ENCODE assay signal across 8 mouse cellular contexts in the genomic region with DNA sequence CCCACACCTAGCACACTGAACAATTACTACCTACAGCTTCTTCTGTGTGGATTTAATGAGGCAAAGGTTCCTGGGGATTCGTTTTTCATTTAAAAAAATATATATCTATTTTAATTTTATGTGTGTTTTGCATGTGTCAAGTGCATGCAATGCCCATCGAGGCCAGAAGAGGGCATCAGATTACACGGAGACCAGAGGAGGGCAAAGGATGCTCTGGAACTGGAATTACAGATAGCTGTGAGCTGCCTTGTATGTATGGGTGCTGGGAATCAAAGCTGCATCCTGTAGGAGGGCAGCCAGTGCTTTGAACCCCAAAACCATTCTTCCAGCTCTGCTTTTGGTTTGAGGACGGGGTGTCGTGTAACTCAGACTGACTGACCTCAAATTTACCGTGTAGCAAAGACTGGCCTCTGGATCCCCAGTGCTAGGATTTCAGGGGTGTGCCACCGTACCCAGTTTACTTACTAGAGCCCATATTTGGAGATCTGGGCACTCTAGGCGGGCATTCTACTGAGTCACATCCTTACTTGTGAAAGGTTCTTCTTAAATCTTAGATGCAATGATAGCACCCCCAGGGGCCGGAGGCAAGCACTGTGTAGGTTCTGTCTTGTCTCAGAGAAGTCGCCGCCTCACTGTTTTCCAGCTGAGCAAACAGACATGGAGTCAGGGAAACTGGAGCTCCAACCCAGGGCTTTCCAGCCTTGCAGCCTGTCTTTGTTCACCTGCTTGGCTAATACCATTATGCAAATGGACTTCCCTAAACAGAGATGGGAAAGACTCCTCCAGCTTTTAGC.
A peak's percentile ranks its signal among the peaks of the same experiment; 100 is the strongest.
DNase-seq lines count a peak whose midpoint lies in the region; ATAC-seq and TF ChIP-seq lines count a peak whose summit lies in the region.

No protein-coding gene starts in this region.

- TF ChIP-seq CTCF in C2C12 (IDR thresholded peaks at IDR 0.05; ENCODE audit: control insufficient read depth, insufficient read depth, insufficient read length) (peak; percentile 7), Patski (IDR thresholded peaks at IDR 0.05) (peak; percentile 81)
- TF ChIP-seq CTCF in cortical plate, adult 2 months (IDR thresholded peaks at IDR 0.05; ENCODE audit: extremely low read depth, insufficient read depth, low read length) = peak; percentile 75
- peak; percentile 74 for TF ChIP-seq CTCF in liver, postnatal 0 days (IDR thresholded peaks at IDR 0.05; ENCODE audit: low read depth)

- TF ChIP-seq POLR2A in cortical plate, adult 2 months (IDR thresholded peaks at IDR 0.05; ENCODE audit: extremely low read depth, insufficient read depth, low read length) = no peak

- 9% methylated on average over 11 of the region's 11 CpGs for WGBS in heart, embryonic 12.5 days
- 8% methylated on average over 11 of the region's 11 CpGs for WGBS in liver, postnatal 0 days (ENCODE audit: insufficient replicate concordance)
- WGBS in neural tube, embryonic 15.5 days = 14% methylated on average over 11 of the region's 11 CpGs

- no peak for TF ChIP-seq EP300 in liver, postnatal 0 days (IDR thresholded peaks at IDR 0.05; ENCODE audit: low read depth)

- no peak overlapping the region for H3K27ac ChIP-seq in cortical plate, adult 2 months (ENCODE audit: insufficient read depth, low read length)
- H3K27ac ChIP-seq in heart, embryonic 12.5 days (ENCODE audit: poor library complexity, severe bottlenecking) = no peak overlapping the region
- no peak overlapping the region for H3K27ac ChIP-seq in liver, postnatal 0 days (ENCODE audit: low read depth)
- H3K27ac ChIP-seq in neural tube, embryonic 15.5 days (replicated peaks) = 0 out of 2 replicates have a peak overlapping the region, but pooled peaks have one; percentile 33

- H3K9me3 ChIP-seq in heart, embryonic 12.5 days (replicated peaks) = no peaks in the 10 kb centered on the region
- no peaks in the 10 kb centered on the region for H3K9me3 ChIP-seq in liver, postnatal 0 days (ENCODE audit: low read length)
- no peaks in the 10 kb centered on the region for H3K9me3 ChIP-seq in neural tube, embryonic 15.5 days (replicated peaks)

- in situ Hi-C loops in Patski (cut with MboI; ENCODE audit: low pct_unique_long_range_greater_than_20kb) = no loop called here

- CTCF ChIA-PET in Patski (lab: Charles Lee) = interaction anchor here (0.8 to 2.2 kb wide), 15 partner anchors 9 to 1015 kb away, joined by 3 to 8 read pairs (median 4); a partner anchor contains a TSS

- DNase-seq in Patski (ENCODE audit: low read depth, low spot score) = no peak
- DNase-seq in kidney, postnatal 10 days = peak; percentile 82
- peak; percentile 71 for DNase-seq in liver, postnatal 0 days
- DNase-seq in urinary bladder, postnatal 25 days (ENCODE audit: low spot score) = peak; percentile 62

- no peak for ATAC-seq in Patski
- no peak for ATAC-seq in heart, embryonic 12.5 days (ENCODE audit: insufficient number of reproducible peaks, low FRiP score)
- ATAC-seq in liver, postnatal 0 days = no peak
- 0 out of 2 replicates have a peak, but pooled peaks have one; percentile 1 for ATAC-seq in neural tube, embryonic 15.5 days (ENCODE audit: low FRiP score)

- H3K36me3 ChIP-seq in C2C12 (ENCODE audit: control insufficient read depth, insufficient read depth) = no peaks in the 10 kb centered on the region
- H3K36me3 ChIP-seq in heart, embryonic 12.5 days = no peaks in the 10 kb centered on the region
- H3K36me3 ChIP-seq in liver, postnatal 0 days (replicated peaks; ENCODE audit: insufficient read depth, low read length) = no peaks in the 10 kb centered on the region
- H3K36me3 ChIP-seq in neural tube, embryonic 15.5 days = no peaks in the 10 kb centered on the region

- H3K79me2 ChIP-seq in C2C12 (ENCODE audit: control insufficient read depth, insufficient read depth) = no peaks in the 10 kb centered on the region

- H3K4me2 ChIP-seq in heart, embryonic 12.5 days = peak overlapping the region; percentile 78; the same call in 1 of the 2 replicates
- no peak overlapping the region for H3K4me2 ChIP-seq in liver, postnatal 0 days (ENCODE audit: low read depth, low read length)
- H3K4me2 ChIP-seq in neural tube, embryonic 15.5 days = 0 out of 2 replicates have a peak overlapping the region, but pooled peaks have one; percentile 47

- POLR2A ChIA-PET in Patski (lab: Charles Lee) = interaction anchor here (0.8 to 1.4 kb wide), 2 partner anchors 177 to 658 kb away, joined by 4 to 8 read pairs; no protein-coding TSS in a partner anchor

- H3K27me3 ChIP-seq in C2C12 (ENCODE audit: control insufficient read depth, insufficient read depth, insufficient read length) (peaks cover 8% of the 10 kb centered on the region), Patski (peaks cover 25% of the 10 kb centered on the region)
- H3K27me3 ChIP-seq in heart, embryonic 12.5 days (replicated peaks) = peaks cover 11% of the 10 kb centered on the region
- H3K27me3 ChIP-seq in liver, postnatal 0 days (ENCODE audit: insufficient read depth, low read length) = peaks cover 19% of the 10 kb centered on the region
- no peaks in the 10 kb centered on the region for H3K27me3 ChIP-seq in neural tube, embryonic 15.5 days (replicated peaks)

- no peak overlapping the region for H3K9ac ChIP-seq in heart, embryonic 12.5 days
- H3K9ac ChIP-seq in liver, postnatal 0 days (replicated peaks) = no peak overlapping the region
- H3K9ac ChIP-seq in neural tube, embryonic 15.5 days (replicated peaks) = no peak overlapping the region

- no peak overlapping the region for H3ac ChIP-seq in C2C12 (ENCODE audit: control insufficient read depth, insufficient read length, low read depth)

- H3K4me1 ChIP-seq in cortical plate, adult 2 months (ENCODE audit: control insufficient read depth, insufficient read depth, low read length) = no peaks in the 10 kb centered on the region
- H3K4me1 ChIP-seq in heart, embryonic 12.5 days (replicated peaks) = peaks cover 20% of the 10 kb centered on the region
- no peaks in the 10 kb centered on the region for H3K4me1 ChIP-seq in liver, postnatal 0 days (ENCODE audit: insufficient read depth)
- H3K4me1 ChIP-seq in neural tube, embryonic 15.5 days = peaks cover 24% of the 10 kb centered on the region

- no peak overlapping the region for H3K4me3 ChIP-seq in C2C12 (ENCODE audit: insufficient read depth, poor library complexity, severe bottlenecking)
- no peak overlapping the region for H3K4me3 ChIP-seq in cortical plate, adult 2 months (ENCODE audit: insufficient read depth, low read length)
- no peak overlapping the region for H3K4me3 ChIP-seq in heart, embryonic 12.5 days
- H3K4me3 ChIP-seq in liver, postnatal 0 days (ENCODE audit: low read depth, low read length) = no peak overlapping the region
- 0 out of 2 replicates have a peak overlapping the region, but pooled peaks have one; percentile 6 for H3K4me3 ChIP-seq in neural tube, embryonic 15.5 days (replicated peaks)

- H3K79me3 ChIP-seq in C2C12 (ENCODE audit: low read depth) = no peaks in the 10 kb centered on the region

TF ChIP-seq in C2C12, 6 proteins besides CTCF, POLR2A, EP300 and RAD21:
- no peak for TF ChIP-seq MYOG (IDR thresholded peaks at IDR 0.05; ENCODE audit: control insufficient read depth, extremely low read depth, insufficient read length)

Comparison
In these comparisons a context has a peak if more than half of its experiments do, and no peak if none do; other contexts are left out.
1. CTCF ChIP-seq: peak in every context shown above with its lines; median percentile 81 in Patski; 75 in cortical plate, adult 2 months; 74 in liver, postnatal 0 days; 7 in C2C12.